Mouse (Mus musculus) mammary gland, adult 2 months (tissue): ENCODE measurements around the gene Hk3. TPM values are rescaled to one million over a fixed set of nuclear protein-coding genes. Genes with fewer than 3 reads are reported as not detected.

Source experiments
- polyA plus RNA-seq: library from polyadenylated mRNA; depleted of rRNA; stranded (reverse); fragments of >200 nt; gene quantifications from 2 replicates; pipeline ENCODE4 v1.2.3, GENCODE M21; 2012; ENCODE audit warnings: low replicate concordance; rRNA removed

The Hk3 gene
- polyA plus RNA-seq = 5.9 and 6.2 TPM in 2 replicates

GRCm38 (mm10) chr13:55021194-55021779 is at the start of gene Hk3:
Gene Hk3 (minus strand): TSS chr13:55021385.

Other genes with a start within 250 kb of the Hk3 start
- gene Eif4e1b, start 237.4 kb downstream of the Hk3 start, polyA plus RNA-seq = not detected in 2 replicates
- 26.1 and 26.7 TPM in 2 replicates for gene Tspan17, start 232.0 kb downstream of the Hk3 start, polyA plus RNA-seq
- 21.5 and 50.7 TPM in 2 replicates for gene Unc5a, start 72.0 kb downstream of the Hk3 start, polyA plus RNA-seq
- gene Uimc1, start 78.9 kb upstream of the Hk3 start, polyA plus RNA-seq = 2.8 and 7.7 TPM in 2 replicates
- 12.7 and 16.3 TPM in 2 replicates for gene Zfp346, start 83.9 kb upstream of the Hk3 start, polyA plus RNA-seq
- gene Gm17617, start 112.2 kb upstream of the Hk3 start, polyA plus RNA-seq = not detected in 2 replicates
- 0.84 and 2.9 TPM in 2 replicates for gene Fgfr4, start 131.3 kb upstream of the Hk3 start, polyA plus RNA-seq
- 19.0 and 27.2 TPM in 2 replicates for gene Nsd1, start 188.4 kb upstream of the Hk3 start, polyA plus RNA-seq